Mouse (Mus musculus) urinary bladder, postnatal 4 days (tissue): ENCODE data around the gene Selenok.

ENCODE experiments used
- DNase-seq, 2 experiments: peaks; one replicate each; pipeline ENCODE4 v3.0.0; 2021 to 2022; ENCODE audit warnings: low spot score in 2 of 2

Selenok gene

GRCm38 (mm10) chr14:29968075-29968821 lies at the start of gene Selenok:
Gene Selenok, plus strand, starts transcription at chr14:29968308.
- DNase-seq, result peak; percentile 91 to 92

GRCm38 (mm10) chr14:29928966-29929365 lies 39.1 kb upstream of the Selenok start:
- no peak for DNase-seq

GRCm38 (mm10) chr14:29935516-29935915 lies 32.6 kb upstream of the Selenok start:
- DNase-seq, result no peak

- DNase-seq, result no peak
Measured at GRCm38 (mm10) chr14:29937466-29937865, 30.6 kb upstream of the Selenok start.

- DNase-seq, result no peak
Measured at GRCm38 (mm10) chr14:29939600-29940312, 28.4 kb upstream of the Selenok start.

GRCm38 (mm10) chr14:29940313-29940812 lies 27.7 kb upstream of the Selenok start:
- DNase-seq, result no peak

- no peak for DNase-seq
Measured at GRCm38 (mm10) chr14:29940877-29941276, 27.2 kb upstream of the Selenok start.

GRCm38 (mm10) chr14:29946761-29947309 lies 21.3 kb upstream of the Selenok start:
- no peak for DNase-seq

- DNase-seq, result no peak
Measured at GRCm38 (mm10) chr14:29950805-29951204, 17.3 kb upstream of the Selenok start.

GRCm38 (mm10) chr14:29957393-29957792 lies 10.7 kb upstream of the Selenok start:
- DNase-seq, result no peak

- DNase-seq, result no peak
Measured at GRCm38 (mm10) chr14:29967611-29968010, 497 bp upstream of the Selenok start.

- no peak for DNase-seq
Measured at GRCm38 (mm10) chr14:29971446-29971845, 3.3 kb downstream of the Selenok start.

GRCm38 (mm10) chr14:29971993-29972392 lies 3.9 kb downstream of the Selenok start:
- no peak for DNase-seq

- no peak for DNase-seq
Measured at GRCm38 (mm10) chr14:29976927-29977326, 8.8 kb downstream of the Selenok start.

GRCm38 (mm10) chr14:29978254-29979204 lies 10.4 kb downstream of the Selenok start, which contains the start of gene Actr8:
Gene Actr8, plus strand, starts transcription at chr14:29978337.
- DNase-seq, result peak; percentile 93

GRCm38 (mm10) chr14:29980447-29981205 lies 12.5 kb downstream of the Selenok start:
- no peak for DNase-seq

GRCm38 (mm10) chr14:29986096-29986495 lies 18.0 kb downstream of the Selenok start:
- DNase-seq, result no peak

- DNase-seq, result no peak
Measured at GRCm38 (mm10) chr14:29987276-29987675, 19.2 kb downstream of the Selenok start.

GRCm38 (mm10) chr14:29987739-29988138 lies 19.6 kb downstream of the Selenok start:
- no peak for DNase-seq

- DNase-seq, result no peak
Measured at GRCm38 (mm10) chr14:29988337-29988736, 20.2 kb downstream of the Selenok start.

- no peak for DNase-seq
Measured at GRCm38 (mm10) chr14:29994976-29995375, 26.9 kb downstream of the Selenok start.
